Mouse (Mus musculus) right cerebral cortex, adult 2 months (tissue): ENCODE results near the gene Epha3.

Experiments
- DNase-seq, 2 experiments: peaks; one replicate each; pipeline ENCODE4 v3.0.0; 2021 to 2022; ENCODE audit warnings: low spot score in 2 of 2

Gene Epha3

DNA sequence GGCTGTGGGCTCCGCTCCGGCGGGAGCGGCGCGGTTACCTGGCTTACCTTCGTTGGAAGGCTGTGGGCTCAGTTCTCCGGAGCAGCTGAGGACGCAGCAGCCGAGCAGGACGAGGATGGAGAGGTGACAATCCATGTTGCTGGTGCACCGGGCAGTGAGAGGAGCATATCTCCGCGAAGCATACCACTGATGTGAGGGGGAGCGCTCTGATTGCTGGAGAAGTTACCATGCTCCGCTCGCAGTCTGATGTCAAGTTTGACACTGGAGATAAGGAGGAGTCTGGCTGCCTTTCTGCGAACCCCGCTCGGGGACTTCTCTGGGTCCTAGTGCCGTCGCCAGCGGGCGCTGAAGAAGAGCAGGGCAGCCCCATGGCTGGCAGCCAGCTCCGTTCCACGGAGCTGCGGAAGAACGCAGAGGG, at the start of gene Epha3:
Gene Epha3 (minus strand): TSS at position 263 of the 418 bp plus-strand sequence.
- peak; percentile 90 to 91 for DNase-seq

DNA sequence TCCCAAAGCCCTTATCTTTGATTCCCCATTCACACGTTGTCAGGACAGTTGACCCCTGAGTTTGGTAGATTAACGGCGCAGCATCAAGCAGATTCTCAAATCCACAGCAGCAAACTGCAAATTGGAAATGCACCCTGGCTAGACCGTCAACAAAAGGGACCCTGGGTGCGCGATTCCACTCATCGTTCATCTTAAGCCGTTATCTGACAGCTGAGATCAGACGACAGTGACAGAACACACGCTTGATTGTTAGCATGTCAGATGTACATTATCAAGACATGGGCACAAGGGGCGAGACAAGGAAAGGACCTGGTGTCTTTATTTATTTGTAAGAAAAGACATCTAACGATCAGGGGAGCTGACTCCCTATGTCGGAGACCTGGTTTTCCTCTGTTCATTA, 39.5 kb upstream of the Epha3 start:
- DNase-seq: no peak

DNA sequence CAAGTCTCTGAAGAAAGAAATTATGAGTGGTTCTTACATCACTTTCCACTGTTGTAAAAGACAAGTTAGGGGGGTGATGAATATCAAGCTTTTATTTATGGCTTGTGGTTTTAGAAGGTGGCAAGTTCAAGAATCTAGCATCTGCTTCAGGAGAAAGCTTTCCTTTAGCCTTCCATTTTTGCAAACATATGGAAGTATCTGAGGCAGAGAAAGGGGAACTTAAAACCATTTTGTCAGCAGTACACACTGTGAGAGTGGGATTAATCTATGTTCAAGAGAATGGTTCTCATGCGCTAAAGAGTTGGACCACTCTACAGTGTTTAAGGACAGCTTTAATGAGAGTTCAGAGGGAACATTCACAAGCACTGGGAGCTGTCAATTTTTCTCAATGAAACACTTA, 17.2 kb upstream of the Epha3 start:
- DNase-seq: no peak

DNA sequence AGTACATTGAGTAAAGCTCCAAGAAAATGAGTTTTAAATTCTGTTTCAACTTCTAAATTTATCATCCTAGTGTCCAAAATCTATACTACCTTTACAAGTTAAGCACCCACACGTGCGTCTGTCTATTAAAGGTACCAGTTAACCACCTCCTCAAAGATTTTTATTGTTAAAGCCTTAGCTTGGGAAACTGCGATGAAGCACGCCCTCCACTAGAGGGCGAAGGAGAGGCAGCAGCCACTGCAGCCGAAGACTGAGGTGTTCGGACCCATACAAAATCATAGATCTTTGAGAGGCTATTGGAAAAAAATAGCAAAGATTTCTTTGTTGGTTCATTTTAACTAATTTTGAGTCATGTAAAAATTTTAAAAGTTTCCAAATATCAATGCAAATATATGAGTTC, 8.3 kb upstream of the Epha3 start:
- DNase-seq: peak in 1 of 2 experiments; percentile 44

DNA sequence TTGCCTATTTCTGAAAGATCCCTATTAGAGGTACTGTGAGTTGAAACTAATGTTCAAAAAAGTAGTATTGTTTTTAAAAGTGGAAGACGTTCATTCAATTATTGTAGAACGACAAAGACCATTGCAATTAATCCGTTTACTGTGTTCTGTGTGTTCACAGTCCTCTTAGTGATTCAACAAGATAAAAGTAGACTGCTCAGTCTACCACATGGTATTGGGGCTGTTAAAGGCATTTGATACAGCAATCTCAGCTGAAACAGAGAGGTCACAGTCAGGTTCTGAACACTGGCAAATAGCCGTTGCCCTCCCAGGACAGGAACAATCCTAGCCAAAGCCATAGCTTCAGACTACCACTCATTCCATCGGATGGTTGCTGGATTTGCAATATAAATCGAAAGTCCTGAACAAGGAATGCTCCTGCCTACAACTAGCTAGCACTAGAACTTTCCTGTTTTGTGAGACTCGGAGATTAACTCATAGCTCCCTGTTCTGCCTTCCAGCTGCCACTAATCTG, 545 bp upstream of the Epha3 start:
- DNase-seq: no peak

DNA sequence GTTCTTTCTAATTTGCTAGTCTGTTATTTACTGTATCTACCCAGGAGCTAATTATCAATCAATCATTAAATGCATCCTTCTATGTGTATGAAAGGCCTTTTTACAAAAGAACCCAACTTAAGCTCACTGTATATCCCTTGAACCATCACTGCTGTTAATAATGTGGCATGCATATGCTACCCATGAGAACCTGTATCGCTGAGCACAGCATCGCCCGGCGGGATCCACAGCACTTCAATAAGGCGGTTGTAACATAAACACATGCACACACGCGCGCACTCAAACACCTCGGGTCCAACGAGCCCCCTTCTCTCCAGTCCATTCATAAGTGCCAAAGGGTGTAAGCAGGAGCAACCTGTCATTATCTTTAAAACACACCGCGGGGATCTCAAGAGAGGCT, 794 bp downstream of the Epha3 start:
- DNase-seq: peak; percentile 43 to 46

DNA sequence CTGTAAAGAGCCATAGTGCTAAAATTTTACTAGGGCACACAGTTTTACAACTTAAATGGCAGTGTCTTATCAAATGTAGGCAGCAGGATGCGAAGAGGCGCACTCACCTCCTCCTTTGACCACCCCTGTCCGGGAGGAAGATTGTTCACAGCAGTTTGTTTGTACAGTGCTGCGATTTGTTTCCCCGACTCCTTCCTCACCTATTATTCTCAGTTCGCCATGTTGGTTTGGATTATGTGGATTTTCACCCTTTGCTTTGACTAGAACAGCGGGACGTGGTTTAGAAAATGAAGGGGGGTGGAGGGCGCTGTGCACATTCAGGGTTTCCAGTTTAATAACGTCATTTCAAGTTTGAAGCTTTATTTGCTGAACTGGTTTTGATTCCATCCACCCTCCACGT, 6.4 kb downstream of the Epha3 start:
- peak in 1 of 2 experiments; percentile 29 for DNase-seq

DNA sequence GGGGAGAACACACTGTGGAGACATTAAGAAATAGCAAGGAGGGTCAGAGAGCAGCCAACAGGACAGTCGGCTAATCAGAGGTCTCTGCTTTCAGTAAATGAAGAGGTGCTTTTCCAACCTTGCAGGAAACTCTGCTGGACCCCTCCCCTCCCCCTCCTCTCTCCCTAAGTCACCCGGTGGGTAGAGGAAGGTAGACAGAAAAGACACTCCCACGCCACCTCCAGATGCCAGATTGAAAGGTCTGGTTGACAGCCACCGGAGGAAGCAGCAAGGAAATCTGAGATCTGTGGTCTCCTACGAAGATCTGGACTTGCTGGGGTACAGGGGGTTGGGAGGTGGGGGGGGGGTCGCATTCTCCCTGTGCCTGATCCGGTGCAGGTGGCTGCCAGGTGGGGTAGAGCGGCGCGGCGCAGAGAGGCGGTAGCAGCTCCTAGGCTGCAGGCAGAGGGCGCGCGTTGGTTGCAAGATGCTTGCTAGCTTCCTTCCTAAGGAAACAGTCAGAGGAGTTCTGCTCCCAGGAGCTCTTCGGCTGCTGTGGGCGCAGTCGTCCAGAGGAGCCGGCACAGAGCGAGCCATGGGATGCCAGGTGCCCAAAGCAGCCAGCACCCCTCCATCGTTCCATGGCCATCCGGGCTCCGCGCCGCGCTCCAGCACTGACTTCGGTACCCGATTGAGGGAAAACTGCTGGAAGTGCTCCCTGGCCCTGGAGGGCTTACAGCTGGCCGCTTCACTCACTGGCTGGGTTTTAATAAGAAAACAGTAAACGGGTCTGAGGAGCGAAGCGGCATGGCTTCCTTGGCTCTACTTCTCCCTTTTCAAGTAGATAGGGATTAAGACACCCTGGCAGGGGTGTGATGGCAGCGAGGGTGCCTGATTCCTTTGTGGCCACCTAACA, 7.1 kb downstream of the Epha3 start:
- DNase-seq: peak; percentile 85 to 86

DNA sequence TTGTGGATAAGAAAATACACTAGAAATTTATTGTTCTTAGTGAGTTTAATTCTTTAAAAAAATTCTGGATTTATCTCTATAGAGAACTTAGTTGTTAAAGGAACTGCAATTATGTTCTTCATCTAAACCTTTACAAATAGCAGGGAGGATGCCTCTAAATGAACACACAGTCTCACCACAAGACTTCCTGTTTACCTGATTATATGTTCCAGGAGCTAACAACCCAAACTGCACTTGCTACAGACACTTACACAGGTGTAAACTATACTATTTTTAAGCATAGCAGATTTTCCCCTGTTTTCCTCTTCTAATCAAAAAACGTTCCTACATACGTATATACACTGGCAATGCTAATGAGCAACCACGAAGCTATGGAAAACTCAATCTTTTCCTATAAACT, 13.7 kb downstream of the Epha3 start:
- DNase-seq: no peak

DNA sequence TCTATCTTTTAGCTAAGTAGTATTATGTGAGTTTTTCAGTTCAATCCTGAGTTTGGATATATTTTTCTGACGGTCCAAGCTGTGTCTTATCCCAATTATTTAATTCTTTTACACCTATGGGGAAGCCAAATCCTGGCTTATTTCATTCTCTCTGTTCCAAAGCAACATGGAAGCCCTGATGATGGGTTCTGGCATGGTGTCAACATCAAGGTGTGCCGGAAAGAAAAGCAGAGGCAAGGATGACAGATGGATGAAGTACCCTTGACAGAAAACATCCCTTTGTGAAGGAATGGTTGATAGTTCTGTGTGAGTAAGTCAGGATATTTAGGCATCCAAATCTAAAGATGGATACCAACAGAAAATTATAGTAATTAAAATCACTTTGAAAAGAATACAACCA, 21.1 kb downstream of the Epha3 start:
- DNase-seq: no peak

DNA sequence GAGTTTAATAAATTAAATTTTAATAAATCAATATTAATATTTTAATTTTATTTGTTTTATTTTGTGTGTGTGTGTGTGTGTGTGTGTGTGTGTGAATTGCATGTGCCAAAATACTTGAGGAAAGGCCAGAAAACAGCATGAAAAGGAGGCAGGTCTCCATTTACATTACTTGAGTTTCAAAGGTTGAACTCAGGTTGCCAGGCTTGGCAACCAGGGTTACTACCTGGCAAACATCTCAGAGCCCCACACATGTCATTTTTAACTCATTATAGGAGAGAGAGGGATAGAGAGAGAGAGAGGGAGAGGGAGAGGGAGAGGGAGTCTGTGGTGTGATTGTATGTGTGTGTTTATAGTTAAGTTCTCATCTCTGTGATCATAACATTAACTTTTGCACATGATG, 26.5 kb downstream of the Epha3 start:
- no peak for DNase-seq

DNA sequence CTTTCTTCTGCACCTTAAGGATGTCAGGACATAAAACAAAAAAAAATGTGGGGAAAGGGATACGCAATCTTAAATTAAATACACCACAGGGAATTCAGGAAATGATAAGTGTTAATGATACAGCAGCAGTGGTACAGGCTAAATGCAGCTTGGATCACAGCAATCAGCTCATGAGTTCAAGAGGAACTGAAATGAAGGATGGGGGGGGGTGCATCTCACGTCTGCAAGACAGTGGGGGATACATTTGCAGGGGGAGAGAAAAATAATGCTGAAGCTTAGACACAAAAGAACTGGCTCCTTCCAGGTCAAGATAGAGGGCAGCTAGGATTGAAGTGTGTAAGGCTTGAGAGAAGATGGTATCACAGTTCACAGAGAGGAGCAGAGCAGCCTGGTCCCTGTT, 42.8 kb downstream of the Epha3 start:
- no peak for DNase-seq

DNA sequence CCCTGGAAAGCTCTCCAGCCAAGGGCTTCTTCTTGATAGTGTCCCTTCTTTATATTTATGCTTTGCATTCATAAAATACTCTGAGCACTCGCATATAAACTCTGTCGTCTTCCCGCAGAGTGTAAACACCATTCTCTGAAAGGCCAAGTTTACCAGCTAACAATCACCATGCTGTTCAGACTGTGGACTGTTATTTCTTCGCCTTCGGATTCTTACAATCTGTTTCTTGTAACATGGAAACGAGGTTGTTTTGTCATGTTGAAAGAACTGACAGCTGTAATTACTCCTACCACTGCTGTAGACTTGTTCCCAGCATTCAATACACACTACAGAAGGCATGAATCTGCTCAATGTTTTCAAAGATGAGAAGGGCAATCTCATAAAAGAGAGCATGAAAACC, 46.4 kb downstream of the Epha3 start:
- no peak for DNase-seq

DNA sequence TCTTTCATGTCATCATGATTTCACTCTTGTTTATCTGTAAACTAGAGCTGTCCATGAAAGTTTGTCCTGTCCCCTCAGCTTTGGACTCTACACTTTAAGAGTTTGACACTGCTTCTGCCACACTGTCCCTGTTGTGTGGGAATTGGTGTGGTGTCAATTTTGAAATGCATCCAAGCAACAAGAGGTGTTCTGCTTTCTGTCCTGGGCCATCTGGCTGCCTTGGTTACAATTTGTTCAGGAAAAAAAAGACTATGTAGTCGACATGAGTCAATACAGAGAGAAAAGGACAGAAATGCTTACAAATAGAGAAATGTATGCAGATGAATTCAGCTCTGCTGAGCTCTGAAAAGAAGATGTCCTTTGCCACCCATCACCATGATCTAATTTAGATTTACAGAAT, 47.3 kb downstream of the Epha3 start:
- no peak for DNase-seq

DNA sequence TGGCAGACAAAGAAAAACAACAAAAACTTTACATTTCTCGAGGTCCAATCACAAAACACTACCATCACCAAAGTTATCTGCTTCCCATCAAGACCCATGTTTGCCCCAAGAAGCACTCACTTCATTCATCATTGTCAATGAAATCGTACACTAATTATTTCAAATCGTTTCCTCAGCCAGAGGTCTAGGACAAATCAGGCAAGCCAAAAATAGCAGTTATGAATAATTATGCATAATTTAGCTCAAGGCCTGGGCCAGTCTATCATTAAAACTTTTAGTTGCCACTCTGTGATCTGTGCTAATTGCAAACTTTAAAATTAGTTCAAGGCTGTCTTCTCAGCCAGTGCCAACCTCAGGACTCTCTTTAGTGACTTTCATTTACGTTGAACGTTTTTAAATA, 54.1 kb downstream of the Epha3 start:
- DNase-seq: no peak

DNA sequence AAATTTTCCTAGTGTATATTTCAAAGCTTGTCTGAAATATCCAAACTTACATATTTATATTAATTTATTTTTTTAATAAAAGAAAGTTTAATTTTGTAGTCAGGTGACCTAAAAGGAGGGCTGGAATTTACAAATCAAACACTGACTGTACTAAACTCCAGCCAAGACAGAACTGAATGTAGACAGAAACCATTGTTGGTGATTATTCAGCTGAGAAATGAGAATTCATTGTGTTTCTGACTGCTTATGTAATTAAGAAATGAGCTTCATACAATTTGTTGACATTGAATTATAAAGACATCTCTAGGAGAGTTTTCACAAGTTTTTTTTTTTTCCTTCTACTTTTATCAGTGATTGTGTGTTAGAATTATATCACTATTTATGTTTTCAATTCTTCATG, 55.0 kb downstream of the Epha3 start:
- no peak for DNase-seq

DNA sequence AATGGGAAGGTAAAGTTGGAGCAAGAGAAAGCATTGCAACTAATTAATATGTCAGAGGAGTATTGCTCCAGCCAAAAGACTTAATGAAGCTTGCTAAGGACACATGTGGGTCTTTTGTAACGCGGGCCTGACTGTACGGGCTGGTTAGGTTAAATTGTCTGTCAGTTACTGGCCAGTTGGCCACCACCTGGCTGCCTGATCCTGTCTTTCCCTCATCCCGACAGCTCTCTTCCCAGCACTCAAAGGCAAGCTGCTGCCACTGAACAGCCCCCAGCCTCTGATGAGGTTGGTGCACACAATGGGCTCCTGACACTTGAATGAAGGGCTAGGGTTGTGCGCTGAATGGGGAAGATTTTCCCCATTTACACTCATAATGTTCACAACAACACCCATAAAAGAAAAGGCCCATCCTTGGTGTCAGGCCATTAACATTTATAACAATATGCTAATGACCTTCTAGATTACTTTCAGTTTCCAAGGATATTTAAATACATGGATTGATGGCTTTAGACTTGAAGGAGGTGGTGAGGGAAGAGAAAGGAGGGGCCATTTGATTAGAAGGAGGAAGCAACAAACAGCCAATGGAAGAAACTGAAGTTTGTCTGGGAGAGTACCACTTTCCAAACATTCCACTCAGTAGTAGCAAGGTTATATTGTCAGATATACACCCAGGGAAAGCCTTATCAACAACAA, 57.4 kb downstream of the Epha3 start:
- DNase-seq: no peak

DNA sequence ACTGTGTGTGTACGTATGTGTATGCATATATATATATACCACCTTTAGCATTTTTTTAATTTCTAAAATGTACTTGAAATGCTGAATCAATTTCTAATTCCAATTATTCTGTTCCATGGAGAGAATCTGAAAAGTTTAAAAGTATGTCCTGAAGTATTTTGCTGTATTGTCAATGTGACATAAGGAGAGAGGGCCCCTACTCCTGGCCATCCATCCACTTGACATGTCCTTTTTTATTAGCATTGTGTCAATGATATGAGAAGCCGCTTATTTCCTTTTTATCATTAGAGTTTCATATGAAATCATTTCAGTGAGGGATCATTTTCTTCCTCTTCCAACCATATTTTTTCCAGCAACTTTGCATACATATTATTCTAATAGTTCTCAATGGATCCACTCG, 58.0 kb downstream of the Epha3 start:
- no peak for DNase-seq

DNA sequence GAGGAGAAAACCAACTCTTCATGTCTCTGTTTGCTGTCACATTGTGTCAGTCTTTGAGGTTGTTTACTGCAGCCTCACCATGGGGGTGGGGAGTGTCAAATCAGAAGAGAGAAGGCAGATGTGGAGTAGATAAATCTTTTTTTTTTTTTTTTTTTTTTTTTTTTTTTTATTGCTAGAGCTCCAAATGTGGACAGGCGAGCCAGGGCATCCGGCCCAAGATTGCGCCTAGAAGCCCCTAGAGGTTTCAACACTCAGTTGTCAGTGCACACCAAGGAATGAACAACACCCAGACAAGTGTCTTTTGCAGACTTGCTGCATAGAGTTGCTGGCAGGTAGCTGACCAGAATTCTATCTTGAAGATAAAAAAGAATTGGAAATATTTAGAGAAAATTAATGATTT, 62.5 kb downstream of the Epha3 start:
- DNase-seq: no peak

DNA sequence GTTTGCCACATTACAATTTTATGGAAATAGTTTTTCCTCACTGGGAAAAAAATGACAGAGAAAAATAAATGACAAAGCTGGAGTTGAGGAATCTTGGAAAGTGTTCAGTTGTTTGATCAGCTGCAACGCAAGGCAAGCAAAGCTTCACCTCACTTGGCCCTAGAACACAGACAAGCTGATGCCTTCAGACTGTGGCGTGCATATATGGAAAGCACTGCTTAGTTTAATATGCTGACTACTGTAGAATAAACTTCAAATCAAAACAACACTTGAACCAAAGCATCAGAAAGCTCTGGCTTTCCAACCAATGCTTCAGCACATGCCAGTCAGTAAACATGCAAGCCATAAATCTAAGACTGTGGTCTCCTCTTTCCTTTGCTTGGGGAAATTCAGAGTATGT, 65.6 kb downstream of the Epha3 start:
- DNase-seq: no peak

DNA sequence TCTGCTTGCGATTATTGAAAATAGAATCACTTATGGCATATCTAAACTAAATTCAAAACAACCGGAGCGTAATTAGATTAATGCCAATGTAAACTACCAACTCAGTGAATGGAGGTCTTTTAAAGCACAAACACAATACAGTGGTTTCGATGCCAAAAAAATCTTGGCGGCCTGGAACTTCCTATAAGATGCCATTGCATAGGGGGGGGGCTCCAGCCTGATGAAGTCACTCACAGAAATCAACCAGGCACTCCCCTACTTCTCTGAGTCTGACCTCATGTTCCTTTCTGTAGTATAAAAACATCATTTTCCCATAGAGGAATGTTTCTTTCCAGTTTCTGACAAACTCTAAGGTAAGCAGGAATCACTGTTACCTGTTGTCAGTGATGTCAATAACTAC, 69.7 kb downstream of the Epha3 start:
- no peak for DNase-seq

DNA sequence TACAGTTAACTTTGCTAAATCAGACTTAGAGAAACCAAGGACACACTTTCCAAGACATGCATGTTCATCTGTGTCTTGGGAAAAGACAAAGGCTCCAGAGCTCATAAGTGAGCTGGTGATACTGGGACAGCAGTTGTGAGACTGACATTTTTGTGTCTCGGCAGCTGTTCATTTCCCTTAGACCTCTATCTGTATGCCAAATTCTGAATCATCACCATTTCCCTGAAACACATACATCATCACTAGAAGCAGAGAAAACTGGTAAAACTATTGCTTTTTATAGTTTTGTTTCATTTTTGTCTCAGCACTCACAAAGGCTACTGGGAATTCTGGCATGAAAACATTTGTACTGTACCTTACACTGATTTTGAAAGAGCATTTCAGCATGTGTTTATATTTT, 70.2 kb downstream of the Epha3 start:
- no peak for DNase-seq

DNA sequence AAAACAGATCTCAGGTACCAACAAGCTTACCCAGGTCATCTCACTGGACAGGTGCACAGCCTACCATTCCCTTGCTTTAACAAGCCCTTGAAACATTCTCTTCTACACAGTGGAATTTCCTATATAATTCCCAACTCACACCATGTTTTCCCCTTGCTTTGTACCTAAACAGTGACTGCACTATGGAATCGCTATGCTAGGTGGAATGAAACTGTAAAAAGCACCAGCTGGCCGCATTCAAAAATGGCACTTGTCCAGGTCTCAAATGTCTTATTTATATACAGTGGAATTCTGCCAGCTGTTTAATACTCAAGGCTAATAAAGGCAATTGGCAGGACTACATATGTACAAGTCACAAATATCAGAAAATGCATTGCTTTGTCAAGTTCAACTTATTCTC, 71.9 kb downstream of the Epha3 start:
- DNase-seq: no peak
